Mouse (Mus musculus): ENCODE measurements around the gene Epha6. TPM values are rescaled to one million over a fixed set of nuclear protein-coding genes. Genes with fewer than 3 reads are reported as not detected.

The Epha6 gene
- polyA plus RNA-seq, 1 experiment from 2014 or later = not detected

GRCm38 (mm10) chr16:59715524-59715923, 889.8 kb downstream of the Epha6 start:
- Histone ChIP-seq H3K27ac (ENCODE audit: low read depth, low read length) (no peak overlapping the region), H3K9ac (ENCODE audit: low read depth, low read length) (no peak overlapping the region), H3K36me3 (ENCODE audit: control insufficient read depth, insufficient read depth, low read length) (no peaks in the 10 kb centered on the region), H3K4me1 (replicated peaks; ENCODE audit: control insufficient read depth, insufficient read depth, low read length) (no peaks in the 10 kb centered on the region), H3K4me2 (no peak overlapping the region), H3K9me3 (ENCODE audit: control insufficient read depth, low read length) (no peaks in the 10 kb centered on the region), H3K4me3 (ENCODE audit: low read depth, low read length) (no peak overlapping the region), H3K27me3 (replicated peaks; ENCODE audit: control insufficient read depth, insufficient read depth, low read length) (no peaks in the 10 kb centered on the region)
- ATAC-seq (replicated peaks; ENCODE audit: low FRiP score) (no peak), DNase-seq (ENCODE audit: low spot score) (no peak)
- 86% methylated on average over 4 of the region's 4 CpGs for WGBS

- Histone ChIP-seq H3K9me3 (ENCODE audit: control insufficient read depth, low read length) (no peaks in the 10 kb centered on the region), H3K4me1 (replicated peaks; ENCODE audit: control insufficient read depth, insufficient read depth, low read length) (no peaks in the 10 kb centered on the region), H3K36me3 (ENCODE audit: control insufficient read depth, insufficient read depth, low read length) (no peaks in the 10 kb centered on the region), H3K27me3 (replicated peaks; ENCODE audit: control insufficient read depth, insufficient read depth, low read length) (no peaks in the 10 kb centered on the region), H3K27ac (ENCODE audit: low read depth, low read length) (no peak overlapping the region), H3K4me2 (no peak overlapping the region), H3K9ac (ENCODE audit: low read depth, low read length) (no peak overlapping the region), H3K4me3 (ENCODE audit: low read depth, low read length) (no peak overlapping the region)
- 87% methylated on average over 7 of the region's 7 CpGs for WGBS
- ATAC-seq (replicated peaks; ENCODE audit: low FRiP score) = no peak
- no peak for DNase-seq (ENCODE audit: low spot score)
These were observed 912.1 kb downstream of the Epha6 start for GRCm38 (mm10) chr16:59693230-59693629.

GRCm38 (mm10) chr16:59689120-59689519, 916.2 kb downstream of the Epha6 start:
- Histone ChIP-seq H3K4me3 (ENCODE audit: low read depth, low read length) (no peak overlapping the region), H3K9me3 (ENCODE audit: control insufficient read depth, low read length) (no peaks in the 10 kb centered on the region), H3K27ac (ENCODE audit: low read depth, low read length) (no peak overlapping the region), H3K36me3 (ENCODE audit: control insufficient read depth, insufficient read depth, low read length) (no peaks in the 10 kb centered on the region), H3K9ac (ENCODE audit: low read depth, low read length) (no peak overlapping the region), H3K4me2 (no peak overlapping the region), H3K4me1 (replicated peaks; ENCODE audit: control insufficient read depth, insufficient read depth, low read length) (no peaks in the 10 kb centered on the region), H3K27me3 (replicated peaks; ENCODE audit: control insufficient read depth, insufficient read depth, low read length) (no peaks in the 10 kb centered on the region)
- DNase-seq (ENCODE audit: low spot score) (no peak), ATAC-seq (replicated peaks; ENCODE audit: low FRiP score) (no peak)
- 85% methylated on average over 5 of the region's 5 CpGs for WGBS

- H3K4me3 ChIP-seq (ENCODE audit: low read depth, low read length) = no peak overlapping the region
- DNase-seq (ENCODE audit: low spot score) (no peak), ATAC-seq (replicated peaks; ENCODE audit: low FRiP score) (no peak)
- H3K9ac ChIP-seq (ENCODE audit: low read depth, low read length) = no peak overlapping the region
- H3K27me3 ChIP-seq (replicated peaks; ENCODE audit: control insufficient read depth, insufficient read depth, low read length) = no peaks in the 10 kb centered on the region
- no peak overlapping the region for H3K4me2 ChIP-seq
- no peaks in the 10 kb centered on the region for H3K9me3 ChIP-seq (ENCODE audit: control insufficient read depth, low read length)
- no peak overlapping the region for H3K27ac ChIP-seq (ENCODE audit: low read depth, low read length)
- H3K4me1 ChIP-seq (replicated peaks; ENCODE audit: control insufficient read depth, insufficient read depth, low read length) = no peaks in the 10 kb centered on the region
- WGBS = 70% methylated on average over 5 of the region's 5 CpGs
- no peaks in the 10 kb centered on the region for H3K36me3 ChIP-seq (ENCODE audit: control insufficient read depth, insufficient read depth, low read length)
These were observed 920.2 kb downstream of the Epha6 start for GRCm38 (mm10) chr16:59685135-59685534.

- Histone ChIP-seq H3K36me3 (ENCODE audit: control insufficient read depth, insufficient read depth, low read length) (no peaks in the 10 kb centered on the region), H3K9me3 (ENCODE audit: control insufficient read depth, low read length) (no peaks in the 10 kb centered on the region), H3K27me3 (replicated peaks; ENCODE audit: control insufficient read depth, insufficient read depth, low read length) (no peaks in the 10 kb centered on the region), H3K4me3 (ENCODE audit: low read depth, low read length) (no peak overlapping the region), H3K4me1 (replicated peaks; ENCODE audit: control insufficient read depth, insufficient read depth, low read length) (no peaks in the 10 kb centered on the region), H3K9ac (ENCODE audit: low read depth, low read length) (no peak overlapping the region), H3K4me2 (no peak overlapping the region), H3K27ac (ENCODE audit: low read depth, low read length) (no peak overlapping the region)
- ATAC-seq (replicated peaks; ENCODE audit: low FRiP score) = no peak
- WGBS = 8% methylated on average over 8 of the region's 8 CpGs
- peak; percentile 35 for DNase-seq (ENCODE audit: low spot score)
These were observed 921.9 kb downstream of the Epha6 start for GRCm38 (mm10) chr16:59683434-59683833.

GRCm38 (mm10) chr16:59682216-59682891, 923.0 kb downstream of the Epha6 start:
- H3K36me3 ChIP-seq (ENCODE audit: control insufficient read depth, insufficient read depth, low read length) = no peaks in the 10 kb centered on the region
- WGBS = 79% methylated on average over 8 of the region's 8 CpGs
- ATAC-seq (replicated peaks; ENCODE audit: low FRiP score) = no peak
- H3K9me3 ChIP-seq (ENCODE audit: control insufficient read depth, low read length) = no peaks in the 10 kb centered on the region
- H3K4me2 ChIP-seq = no peak overlapping the region
- H3K27ac ChIP-seq (ENCODE audit: low read depth, low read length) = no peak overlapping the region
- no peaks in the 10 kb centered on the region for H3K4me1 ChIP-seq (replicated peaks; ENCODE audit: control insufficient read depth, insufficient read depth, low read length)
- no peak for DNase-seq (ENCODE audit: low spot score)
- no peak overlapping the region for H3K9ac ChIP-seq (ENCODE audit: low read depth, low read length)
- no peaks in the 10 kb centered on the region for H3K27me3 ChIP-seq (replicated peaks; ENCODE audit: control insufficient read depth, insufficient read depth, low read length)
- no peak overlapping the region for H3K4me3 ChIP-seq (ENCODE audit: low read depth, low read length)

GRCm38 (mm10) chr16:59666938-59667337, 938.4 kb downstream of the Epha6 start:
- WGBS = 78% methylated on average over 2 of the region's 2 CpGs
- no peak overlapping the region for H3K9ac ChIP-seq (ENCODE audit: low read depth, low read length)
- no peak overlapping the region for H3K4me3 ChIP-seq (ENCODE audit: low read depth, low read length)
- ATAC-seq (replicated peaks; ENCODE audit: low FRiP score) (no peak), DNase-seq (ENCODE audit: low spot score) (no peak)
- H3K36me3 ChIP-seq (ENCODE audit: control insufficient read depth, insufficient read depth, low read length) = no peaks in the 10 kb centered on the region
- H3K4me2 ChIP-seq = no peak overlapping the region
- no peaks in the 10 kb centered on the region for H3K9me3 ChIP-seq (ENCODE audit: control insufficient read depth, low read length)
- no peaks in the 10 kb centered on the region for H3K27me3 ChIP-seq (replicated peaks; ENCODE audit: control insufficient read depth, insufficient read depth, low read length)
- no peak overlapping the region for H3K27ac ChIP-seq (ENCODE audit: low read depth, low read length)
- no peaks in the 10 kb centered on the region for H3K4me1 ChIP-seq (replicated peaks; ENCODE audit: control insufficient read depth, insufficient read depth, low read length)

GRCm38 (mm10) chr16:59643766-59644165, 961.6 kb downstream of the Epha6 start:
- 0 out of 2 replicates have a peak, but pooled peaks cover 3% of the 10 kb centered on the region for H3K27me3 ChIP-seq (replicated peaks; ENCODE audit: control insufficient read depth, insufficient read depth, low read length)
- no peak overlapping the region for H3K4me3 ChIP-seq (ENCODE audit: low read depth, low read length)
- DNase-seq (ENCODE audit: low spot score) (no peak), ATAC-seq (replicated peaks; ENCODE audit: low FRiP score) (no peak)
- H3K36me3 ChIP-seq (ENCODE audit: control insufficient read depth, insufficient read depth, low read length) = no peaks in the 10 kb centered on the region
- WGBS = 68% methylated on average over 2 of the region's 2 CpGs
- no peaks in the 10 kb centered on the region for H3K4me1 ChIP-seq (replicated peaks; ENCODE audit: control insufficient read depth, insufficient read depth, low read length)
- H3K4me2 ChIP-seq = no peak overlapping the region
- H3K9me3 ChIP-seq (ENCODE audit: control insufficient read depth, low read length) = no peaks in the 10 kb centered on the region
- no peak overlapping the region for H3K27ac ChIP-seq (ENCODE audit: low read depth, low read length)
- no peak overlapping the region for H3K9ac ChIP-seq (ENCODE audit: low read depth, low read length)

GRCm38 (mm10) chr16:59639985-59640384, 965.3 kb downstream of the Epha6 start:
- Histone ChIP-seq H3K27me3 (replicated peaks; ENCODE audit: control insufficient read depth, insufficient read depth, low read length) (0 out of 2 replicates have a peak, but pooled peaks cover 3% of the 10 kb centered on the region), H3K4me1 (replicated peaks; ENCODE audit: control insufficient read depth, insufficient read depth, low read length) (no peaks in the 10 kb centered on the region), H3K4me2 (no peak overlapping the region), H3K4me3 (ENCODE audit: low read depth, low read length) (no peak overlapping the region), H3K36me3 (ENCODE audit: control insufficient read depth, insufficient read depth, low read length) (no peaks in the 10 kb centered on the region), H3K9me3 (ENCODE audit: control insufficient read depth, low read length) (no peaks in the 10 kb centered on the region), H3K9ac (ENCODE audit: low read depth, low read length) (no peak overlapping the region), H3K27ac (ENCODE audit: low read depth, low read length) (no peak overlapping the region)
- 87% methylated on average over 3 of the region's 3 CpGs for WGBS
- ATAC-seq (replicated peaks; ENCODE audit: low FRiP score) = no peak
- DNase-seq (ENCODE audit: low spot score) = no peak
